Mouse (Mus musculus): ENCODE data around the gene Folr1.

DNA sequence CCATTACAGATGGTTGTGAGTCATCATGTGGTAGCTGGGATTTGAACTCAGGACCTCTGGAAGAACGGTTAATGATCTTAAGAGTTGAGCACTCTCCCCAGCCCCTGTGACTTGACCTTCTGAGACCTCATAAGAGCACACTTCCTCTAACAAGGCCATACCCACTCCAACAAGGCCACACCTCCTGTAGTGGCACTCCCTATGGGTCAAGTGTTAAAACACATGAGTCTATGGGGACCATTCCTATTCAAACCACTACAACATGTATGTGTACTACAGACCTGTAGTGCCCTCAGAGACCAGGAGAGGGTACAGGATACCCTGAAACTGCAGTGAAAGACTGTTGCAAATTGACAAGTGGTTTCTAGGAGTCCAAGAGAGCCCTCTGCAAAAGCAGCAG is 22.7 kb downstream of the Folr1 start:
- TF ChIP-seq POLR2A (IDR thresholded peaks at IDR 0.05; ENCODE audit: borderline replicate concordance, extremely low read depth, insufficient read depth, insufficient read length, poor library complexity, severe bottlenecking), result no peak
- TF ChIP-seq CTCF (IDR thresholded peaks at IDR 0.05; ENCODE audit: borderline replicate concordance, extremely low read depth, insufficient read depth, insufficient read length), result no peak
